Mouse (Mus musculus) lung, adult 2 months (tissue): ENCODE data around the gene Hbq1a.

Experiments
- CTCF ChIP-seq: fragments of 200-500 bp; IDR thresholded peaks from 2 replicates; pipeline ENCODE4 v1.5.1; 2011; ENCODE audit warnings: mild to moderate bottlenecking, low read length, control low read depth; ENCODE audit not compliant: insufficient read depth
- POLR2A ChIP-seq: fragments of 200-500 bp; IDR thresholded peaks from 2 replicates; pipeline ENCODE4 v1.6.1; 2011; ENCODE audit warnings: low read depth, mild to moderate bottlenecking, control low read depth, low read length, borderline replicate concordance; ENCODE audit errors: extremely low read depth

- TF ChIP-seq POLR2A (no peak), CTCF (no peak)
These were observed 19.2 kb upstream of the Hbq1a start for GRCm38 (mm10) chr11:32280646-32281045.
